Mouse (Mus musculus) forebrain, embryonic 11.5 days (tissue): Measurements from ENCODE around the gene Spats1. TPM values are rescaled to one million over a fixed set of nuclear protein-coding genes. Genes with fewer than 3 reads are reported as not detected.

Experiments used
- ATAC-seq: fragments of 200-750 bp; cut with Nextera tagmentation; replicated peaks from 2 replicates; pipeline ENCODE4 v1.8.0; 2017; ENCODE audit warnings: moderate TSS enrichment; ENCODE audit not compliant: low FRiP score
- DNase-seq: peaks from one replicate; pipeline ENCODE4 v3.0.0-alpha.2; 2017; ENCODE audit warnings: low spot score
- H3K27ac ChIP-seq: fragments of 300-500 bp; sonication (generic); 2 replicates; pipeline ENCODE4 v1.5.1; 2014; ENCODE audit warnings: low read depth, low read length
- H3K27me3 ChIP-seq: fragments of 300-500 bp; sonication (generic); 2 replicates; pipeline ENCODE4 v1.6.1; 2014; ENCODE audit warnings: mild to moderate bottlenecking, low read length, mixed read lengths; ENCODE audit not compliant: control insufficient read depth, insufficient read depth
- H3K36me3 ChIP-seq: fragments of 300-500 bp; sonication (generic); 2 replicates; pipeline ENCODE4 v1.6.1; 2014; ENCODE audit warnings: mild to moderate bottlenecking, low read length, moderate library complexity, mixed read lengths; ENCODE audit not compliant: control insufficient read depth, insufficient read depth
- H3K4me1 ChIP-seq: fragments of 300-500 bp; sonication (generic); replicated peaks from 2 replicates; pipeline ENCODE4 v1.6.1; 2014; ENCODE audit warnings: low read length, mixed read lengths; ENCODE audit not compliant: control insufficient read depth, insufficient read depth
- H3K4me2 ChIP-seq: fragments of 300-500 bp; sonication (generic); 2 replicates; pipeline ENCODE4 v1.6.1; 2014; ENCODE audit warnings: low read depth, mild to moderate bottlenecking, low read length, moderate library complexity, mixed read lengths; ENCODE audit not compliant: severe bottlenecking
- H3K4me3 ChIP-seq: fragments of 300-500 bp; sonication (generic); 2 replicates; pipeline ENCODE4 v1.5.1; 2014; ENCODE audit warnings: low read depth, low read length
- H3K9ac ChIP-seq: fragments of 300-500 bp; sonication (generic); 2 replicates; pipeline ENCODE4 v1.6.1; 2014; ENCODE audit warnings: low read length
- H3K9me3 ChIP-seq: fragments of 300-500 bp; sonication (generic); 2 replicates; pipeline ENCODE4 v1.6.1; 2016; ENCODE audit warnings: low read length, mixed read lengths; ENCODE audit not compliant: control insufficient read depth
- WGBS: fragments of 180-500 bp; shearing (Covaris S2); extraction: QIAGEN DNeasy Blood & Tissue Kit; methylation state at CpG from one replicate; pipeline ENCODE4 v1.1.7; 2014; 5-methylcytosine and 5-hydroxymethylcytosine counted together
- polyA plus RNA-seq: library from polyadenylated mRNA; unstranded; fragments of >200 nt; fragmentation: Nextera tagmentation; extraction: Ambion mirVana; gene quantifications from 2 replicates; pipeline ENCODE4 v1.2.1, GENCODE M21; 2014

The Spats1 gene
- polyA plus RNA-seq, 1 experiment from 2014 or later, result 1.0 TPM

- no peaks in the 10 kb centered on the region; the same call in 1 of the 2 replicates for H3K36me3 ChIP-seq
- no peak overlapping the region for H3K4me2 ChIP-seq
- DNase-seq (no peak), ATAC-seq (no peak)
- no peak overlapping the region for H3K9ac ChIP-seq
- H3K27ac ChIP-seq, result no peak overlapping the region
- no peaks in the 10 kb centered on the region for H3K9me3 ChIP-seq
- no peaks in the 10 kb centered on the region for H3K4me1 ChIP-seq
- no peak overlapping the region for H3K4me3 ChIP-seq
- 90% methylated on average over 10 of the region's 10 CpGs for WGBS
- H3K27me3 ChIP-seq, result no peaks in the 10 kb centered on the region
These were observed 40.6 kb upstream of the Spats1 start for GRCm38 (mm10) chr17:45515806-45516205.

- H3K4me3 ChIP-seq, result no peak overlapping the region
- no peaks in the 10 kb centered on the region for H3K9me3 ChIP-seq
- no peaks in the 10 kb centered on the region for H3K4me1 ChIP-seq
- H3K9ac ChIP-seq, result no peak overlapping the region
- H3K27me3 ChIP-seq, result no peaks in the 10 kb centered on the region
- no peaks in the 10 kb centered on the region; the same call in 1 of the 2 replicates for H3K36me3 ChIP-seq
- 59% methylated on average over 15 of the region's 15 CpGs for WGBS
- no peak for ATAC-seq
- DNase-seq, result no peak
- H3K4me2 ChIP-seq, result no peak overlapping the region
- H3K27ac ChIP-seq, result no peak overlapping the region
These were observed 40.0 kb upstream of the Spats1 start for GRCm38 (mm10) chr17:45515204-45515726.

- no peak for DNase-seq
- Histone ChIP-seq H3K4me1 (no peaks in the 10 kb centered on the region), H3K27me3 (no peaks in the 10 kb centered on the region), H3K9ac (no peak overlapping the region), H3K27ac (no peak overlapping the region), H3K4me2 (no peak overlapping the region), H3K36me3 (peaks cover 3% of the 10 kb centered on the region; the same call in 1 of the 2 replicates), H3K4me3 (no peak overlapping the region), H3K9me3 (no peaks in the 10 kb centered on the region)
- ATAC-seq, result no peak
- 94% methylated on average over 4 of the region's 4 CpGs for WGBS
These were observed 36.5 kb upstream of the Spats1 start for GRCm38 (mm10) chr17:45511757-45512156.

- H3K36me3 ChIP-seq, result peaks cover 3% of the 10 kb centered on the region; the same call in 1 of the 2 replicates
- no peaks in the 10 kb centered on the region; the same call in 1 of the 2 replicates for H3K4me1 ChIP-seq
- WGBS, result 90% methylated on average over 4 of the region's 4 CpGs
- ATAC-seq (no peak), DNase-seq (no peak)
- no peak overlapping the region for H3K9ac ChIP-seq
- no peak overlapping the region for H3K27ac ChIP-seq
- H3K4me3 ChIP-seq, result no peak overlapping the region
- H3K4me2 ChIP-seq, result no peak overlapping the region
- no peaks in the 10 kb centered on the region for H3K27me3 ChIP-seq
- H3K9me3 ChIP-seq, result no peaks in the 10 kb centered on the region
These were observed 35.7 kb upstream of the Spats1 start for GRCm38 (mm10) chr17:45510871-45511270.

- Histone ChIP-seq H3K4me3 (peak within 1 kb of the TSS; percentile 76), H3K27me3 (no peaks in the 10 kb centered on the region), H3K27ac (no peak within 1 kb of the TSS), H3K4me2 (peak within 1 kb of the TSS; percentile 41; the same call in 1 of the 2 replicates), H3K4me1 (no peaks in the 10 kb centered on the region; the same call in 1 of the 2 replicates), H3K9me3 (no peaks in the 10 kb centered on the region), H3K36me3 (peaks cover 3% of the 10 kb centered on the region; the same call in 1 of the 2 replicates), H3K9ac (peak within 1 kb of the TSS; percentile 75)
- ATAC-seq (peak; percentile 96), DNase-seq (peak; percentile 97)
- WGBS, result under 1% methylated on average over 42 of the region's 42 CpGs
These were observed 31.5 kb upstream of the Spats1 start, which contains the start of gene Aars2 for GRCm38 (mm10) chr17:45506700-45507189. Gene Aars2, plus strand, starts transcription at chr17:45506841.

- WGBS, result 75% methylated on average over 6 of the region's 6 CpGs
- H3K4me3 ChIP-seq, result no peak overlapping the region
- H3K9ac ChIP-seq, result no peak overlapping the region
- peaks cover 3% of the 10 kb centered on the region; the same call in 1 of the 2 replicates for H3K36me3 ChIP-seq
- H3K4me2 ChIP-seq, result no peak overlapping the region
- no peaks in the 10 kb centered on the region; the same call in 1 of the 2 replicates for H3K4me1 ChIP-seq
- ATAC-seq (no peak), DNase-seq (no peak)
- no peaks in the 10 kb centered on the region for H3K9me3 ChIP-seq
- no peaks in the 10 kb centered on the region for H3K27me3 ChIP-seq
- no peak overlapping the region for H3K27ac ChIP-seq
These were observed 30.8 kb upstream of the Spats1 start for GRCm38 (mm10) chr17:45505941-45506465.

- Histone ChIP-seq H3K9me3 (no peaks in the 10 kb centered on the region), H3K27ac (no peak overlapping the region), H3K4me3 (no peak overlapping the region), H3K4me1 (no peaks in the 10 kb centered on the region; the same call in 1 of the 2 replicates), H3K27me3 (no peaks in the 10 kb centered on the region), H3K9ac (no peak overlapping the region), H3K36me3 (no peaks in the 10 kb centered on the region), H3K4me2 (no peak overlapping the region)
- WGBS, result 65% methylated on average over 5 of the region's 5 CpGs
- ATAC-seq (no peak), DNase-seq (no peak)
These were observed 28.2 kb upstream of the Spats1 start for GRCm38 (mm10) chr17:45503301-45503973.

GRCm38 (mm10) chr17:45502324-45502723, 27.1 kb upstream of the Spats1 start:
- Histone ChIP-seq H3K4me1 (no peaks in the 10 kb centered on the region; the same call in 1 of the 2 replicates), H3K9ac (no peak overlapping the region), H3K4me2 (no peak overlapping the region), H3K4me3 (no peak overlapping the region), H3K36me3 (no peaks in the 10 kb centered on the region), H3K27ac (no peak overlapping the region), H3K27me3 (no peaks in the 10 kb centered on the region), H3K9me3 (no peaks in the 10 kb centered on the region)
- WGBS, result 63% methylated on average over 4 of the region's 4 CpGs
- ATAC-seq (no peak), DNase-seq (no peak)
